Mouse (Mus musculus) brain, embryonic 18.5 days (tissue): ENCODE data around the gene Gm17677.

Experiments
- DNase-seq: peaks from one replicate; pipeline ENCODE4 v3.0.0-alpha.2; 2012; ENCODE audit warnings: low read depth, low spot score

The Gm17677 gene

DNA sequence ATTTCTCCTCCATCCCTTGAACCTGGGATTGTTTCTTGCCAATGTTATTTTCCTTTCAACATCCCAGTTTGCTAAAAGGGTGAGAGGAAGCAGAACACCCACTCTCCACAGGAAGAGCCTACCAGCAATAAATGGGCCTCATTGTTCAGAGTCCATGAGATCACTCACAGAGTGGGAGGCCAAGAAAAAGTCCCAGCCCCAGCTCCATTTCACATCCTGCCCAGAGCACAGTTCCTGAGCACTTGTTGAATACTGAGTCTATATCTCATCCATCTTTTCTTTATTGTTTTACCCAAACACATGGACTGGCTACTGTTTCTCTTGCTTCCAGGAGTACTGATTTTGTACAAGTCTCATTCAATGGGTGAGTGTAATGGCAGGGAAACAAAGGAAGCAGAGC, at the start of gene Gm17677:
Gm17677 (plus strand) TSS at position 301 of the 400 bp plus-strand sequence.
- DNase-seq: no peak

DNA sequence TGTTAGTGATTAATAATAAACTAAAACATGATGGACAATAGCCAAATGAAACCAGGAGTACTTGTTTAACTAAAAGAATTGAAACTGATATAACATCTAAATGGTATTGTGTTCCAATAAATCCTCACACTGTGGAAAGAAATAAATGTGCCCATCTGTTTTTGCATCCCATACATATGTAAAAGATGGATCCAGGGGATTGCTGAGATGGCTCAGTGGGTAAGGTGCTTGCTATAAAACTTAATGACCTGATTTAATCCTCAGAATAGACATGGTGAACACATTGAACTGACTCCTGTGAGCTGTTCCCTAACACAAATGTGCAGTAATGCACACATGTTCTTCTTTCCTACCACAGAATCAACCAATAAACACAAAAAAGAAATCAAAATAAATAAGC, 48.9 kb upstream of the Gm17677 start:
- DNase-seq: no peak

DNA sequence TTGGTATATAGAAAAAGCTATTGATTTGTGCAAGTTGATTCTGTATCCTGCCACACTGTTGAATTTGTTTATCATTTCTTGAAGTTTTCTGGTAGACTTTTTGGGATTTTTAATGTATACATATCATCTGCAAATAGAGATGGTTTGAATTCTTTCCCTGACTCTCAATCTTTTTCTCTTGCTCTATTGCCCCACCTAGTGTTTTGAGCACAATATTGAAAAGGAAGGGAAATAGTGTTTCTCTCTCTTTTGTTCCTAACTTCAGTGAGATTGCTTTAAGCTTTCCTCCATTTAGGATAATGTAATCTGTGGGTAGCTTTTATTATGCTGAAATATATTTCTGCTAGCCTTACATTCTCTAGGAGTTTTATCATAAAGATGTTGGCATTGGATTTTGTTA, 33.6 kb upstream of the Gm17677 start:
- no peak for DNase-seq

DNA sequence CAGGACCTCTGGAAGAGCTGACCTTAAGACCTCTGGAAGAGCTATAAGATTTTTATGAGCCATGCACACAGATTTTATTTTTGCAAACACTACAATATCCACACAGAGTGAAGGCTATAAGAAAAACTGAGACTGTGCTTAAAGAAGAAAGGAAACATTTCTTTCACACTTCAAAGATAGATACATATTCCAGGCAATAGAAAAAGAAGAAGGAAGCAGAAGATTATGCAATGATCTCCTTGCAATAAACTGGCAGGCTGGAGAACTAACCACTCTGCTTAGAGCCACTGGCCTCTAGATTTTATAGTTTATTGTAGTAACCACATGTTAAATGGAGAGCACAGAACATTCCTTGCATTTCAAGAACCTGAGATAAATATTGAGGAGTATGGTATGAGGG, 16.0 kb downstream of the Gm17677 start:
- DNase-seq: no peak

DNA sequence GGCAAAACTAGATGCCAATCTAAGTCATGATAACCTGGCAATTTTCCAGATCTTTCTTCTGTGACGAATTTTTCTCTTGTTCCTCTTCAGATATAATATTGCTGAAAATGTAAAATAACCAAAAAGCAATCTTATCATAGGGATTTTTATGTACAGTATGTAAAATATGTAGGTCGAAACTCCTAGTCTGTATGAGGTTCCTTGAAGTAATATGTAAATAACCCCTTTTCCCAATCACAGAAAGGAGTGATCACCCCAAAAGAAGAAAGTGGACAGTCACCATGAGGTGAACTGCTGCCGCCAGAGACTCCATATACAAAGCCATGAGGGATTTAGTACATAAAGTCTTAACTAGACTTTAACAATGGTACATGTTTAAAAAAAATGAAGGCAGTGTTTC, 37.2 kb downstream of the Gm17677 start, which contains the start of gene Gm17727:
Gm17727 (minus strand) TSS at position 101 of the 400 bp plus-strand sequence.
- DNase-seq: no peak

DNA sequence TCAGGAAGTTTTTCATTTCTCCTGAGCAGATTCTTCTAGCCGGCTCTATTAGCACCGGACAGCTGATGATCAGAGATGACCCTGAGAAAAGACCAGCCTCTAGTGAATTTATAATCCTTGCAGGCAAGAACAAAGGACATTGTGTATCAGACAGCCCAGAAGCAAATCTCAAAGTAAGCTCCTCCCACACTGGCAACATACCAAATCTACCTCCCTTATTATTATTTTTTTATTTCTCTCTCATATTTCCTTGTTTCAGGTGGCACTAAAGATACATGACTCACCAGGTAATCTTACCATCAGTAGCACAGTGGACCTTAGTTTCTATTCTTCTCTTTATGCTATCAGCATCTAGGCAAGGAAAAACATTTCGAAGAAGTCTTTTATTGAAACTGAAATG, 49.2 kb downstream of the Gm17677 start, which contains the start of the genes Gm27235 and D730048I06Rik:
Gm27235 (minus strand) TSS at position 101 of the 400 bp plus-strand sequence.
D730048I06Rik (minus strand) TSS at position 112 of the 400 bp plus-strand sequence.
- no peak for DNase-seq
